Mouse (Mus musculus) lung, adult 2 months (tissue): ENCODE measurements around the gene Slc12a5.

Source experiments
- CTCF ChIP-seq: fragments of 200-500 bp; IDR thresholded peaks from 2 replicates; pipeline ENCODE4 v1.5.1; 2011; ENCODE audit warnings: mild to moderate bottlenecking, low read length, control low read depth; ENCODE audit not compliant: insufficient read depth
- POLR2A ChIP-seq: fragments of 200-500 bp; IDR thresholded peaks from 2 replicates; pipeline ENCODE4 v1.6.1; 2011; ENCODE audit warnings: low read depth, mild to moderate bottlenecking, control low read depth, low read length, borderline replicate concordance; ENCODE audit errors: extremely low read depth

DNA sequence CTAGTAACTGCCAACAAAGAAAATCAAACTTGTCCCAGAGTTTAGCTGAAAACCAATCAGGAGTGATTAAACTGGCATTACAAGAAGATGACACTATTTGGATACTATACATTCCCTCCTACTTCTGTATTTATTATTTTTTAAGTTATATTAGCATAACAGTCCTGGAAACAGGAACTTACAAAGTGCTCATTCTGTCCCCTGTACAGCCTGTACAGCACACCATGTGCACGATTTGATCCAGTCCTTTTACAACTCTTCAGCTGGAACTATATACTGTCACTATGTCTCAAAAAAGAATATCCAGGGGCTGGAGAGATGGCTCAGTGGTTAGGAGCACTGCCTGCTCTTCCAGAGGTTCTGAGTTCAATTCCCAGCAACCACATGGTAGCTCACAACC lies 66.6 kb downstream of the Slc12a5 start:
- no peak for TF ChIP-seq CTCF
- TF ChIP-seq POLR2A, result no peak
